Mouse (Mus musculus) gonadal fat pad, adult 2 months (tissue): Measurements from ENCODE around the gene Zdhhc12. TPM values are rescaled to one million over a fixed set of nuclear protein-coding genes. Genes with fewer than 3 reads are reported as not detected.
"Not testable (repeated sequence)": the region's sequence is repeated elsewhere in the genome, so short reads cannot be mapped to it uniquely, and the experiment has no call there.

Source experiments
- DNase-seq: peaks from one replicate; pipeline ENCODE4 v3.0.0-alpha.2; 2012; ENCODE audit warnings: low read depth
- polyA plus RNA-seq: library from polyadenylated mRNA; depleted of rRNA; stranded (reverse); fragments of >200 nt; gene quantifications from 2 replicates; pipeline ENCODE4 v1.2.3, GENCODE M21; 2012; rRNA removed

The Zdhhc12 gene
- 56.4 and 66.5 TPM in 2 replicates for polyA plus RNA-seq

GRCm38 (mm10) chr2:30093471-30094207 lies at the start of gene Zdhhc12:
TSS of gene Zdhhc12 (minus strand) at chr2:30093648.
- DNase-seq, result peak; percentile 46

GRCm38 (mm10) chr2:30140021-30140420 lies 46.6 kb upstream of the Zdhhc12 start:
- DNase-seq, result not testable (repeated sequence)

- DNase-seq, result no peak
Observed at GRCm38 (mm10) chr2:30136458-30136857, 43.0 kb upstream of the Zdhhc12 start.

- no peak for DNase-seq
Observed at GRCm38 (mm10) chr2:30134928-30135620, 41.6 kb upstream of the Zdhhc12 start.

- DNase-seq, result no peak
Observed at GRCm38 (mm10) chr2:30134378-30134711, 40.9 kb upstream of the Zdhhc12 start.

DNA sequence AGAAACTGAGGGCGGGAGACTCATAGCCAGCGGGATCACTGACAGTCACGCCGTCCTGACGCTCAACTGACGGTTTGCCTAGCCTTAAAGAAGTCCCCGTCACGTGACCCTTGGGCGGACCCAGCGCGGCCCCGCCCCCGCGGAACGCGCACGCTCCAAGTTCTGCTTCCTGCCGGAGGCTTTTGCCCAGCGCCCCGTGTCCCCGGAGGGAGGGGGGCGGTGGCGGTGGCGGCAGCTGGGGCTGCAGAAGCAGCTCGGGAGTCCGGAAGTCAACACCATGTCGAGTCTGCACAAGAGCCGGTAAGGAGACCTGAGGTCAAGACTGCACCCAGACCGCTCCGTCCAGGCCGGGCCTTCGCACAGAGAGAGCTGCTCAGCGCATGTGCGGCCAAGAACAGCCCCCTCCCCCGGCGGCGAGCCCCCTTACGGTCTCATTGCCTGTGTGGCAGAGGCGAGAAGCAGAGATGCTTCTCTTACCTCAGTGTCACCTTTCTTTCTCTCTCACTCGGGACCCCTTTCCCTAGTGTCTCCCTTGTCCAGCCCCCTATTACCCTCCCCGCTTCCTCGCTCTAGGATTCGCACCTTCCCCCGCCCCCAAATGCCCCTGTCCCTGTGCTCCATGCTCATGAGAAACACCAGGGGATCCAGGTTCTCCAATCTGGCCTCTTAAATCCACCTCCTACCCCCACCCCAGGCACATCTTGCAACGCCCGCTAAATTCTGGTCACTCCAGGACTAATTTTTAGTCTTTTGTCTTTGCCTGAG lies 40.3 kb upstream of the Zdhhc12 start, which contains the start of gene Tbc1d13:
Tbc1d13 (plus strand) TSS at position 134 of the 765 bp plus-strand sequence.
- peak; percentile 55 for DNase-seq

DNA sequence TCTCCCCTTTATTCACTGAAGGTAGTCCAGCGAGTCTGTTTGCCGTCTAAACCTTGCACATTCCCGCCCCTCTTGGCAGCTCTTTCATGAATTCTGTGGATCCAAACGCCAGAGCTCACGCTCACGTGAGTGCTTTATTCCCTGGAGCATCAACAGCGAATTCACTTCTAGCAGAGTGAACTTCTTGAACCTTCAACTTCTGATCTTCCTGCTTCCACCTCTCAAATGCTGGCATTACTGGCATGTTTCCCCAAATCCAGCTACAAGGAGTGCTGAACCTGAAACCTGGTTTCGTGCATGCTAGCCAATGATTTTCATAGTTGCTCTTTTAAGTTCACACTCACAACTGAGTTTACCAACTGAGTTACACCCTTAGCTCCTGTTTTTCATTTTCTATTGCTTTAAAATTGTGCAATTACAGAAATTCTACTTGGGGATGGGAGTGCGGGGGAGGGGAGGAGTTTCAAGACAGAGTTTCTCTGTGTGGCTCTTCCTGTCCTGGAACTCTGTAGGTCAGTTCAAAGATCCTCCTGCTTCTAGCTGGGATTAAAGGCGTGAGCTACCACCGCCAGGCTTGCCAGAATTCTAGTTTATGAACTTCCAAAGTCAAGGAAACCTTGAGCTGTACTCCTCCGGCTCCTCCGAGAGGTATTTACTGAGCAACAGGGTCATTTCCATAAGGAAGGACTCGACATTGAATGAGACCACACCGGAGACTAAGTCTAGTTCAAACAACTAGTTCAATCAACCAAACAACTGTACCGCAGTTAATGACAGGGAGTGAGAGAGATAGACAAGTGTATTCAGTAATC lies 39.6 kb upstream of the Zdhhc12 start:
- DNase-seq, result peak; percentile 88

DNA sequence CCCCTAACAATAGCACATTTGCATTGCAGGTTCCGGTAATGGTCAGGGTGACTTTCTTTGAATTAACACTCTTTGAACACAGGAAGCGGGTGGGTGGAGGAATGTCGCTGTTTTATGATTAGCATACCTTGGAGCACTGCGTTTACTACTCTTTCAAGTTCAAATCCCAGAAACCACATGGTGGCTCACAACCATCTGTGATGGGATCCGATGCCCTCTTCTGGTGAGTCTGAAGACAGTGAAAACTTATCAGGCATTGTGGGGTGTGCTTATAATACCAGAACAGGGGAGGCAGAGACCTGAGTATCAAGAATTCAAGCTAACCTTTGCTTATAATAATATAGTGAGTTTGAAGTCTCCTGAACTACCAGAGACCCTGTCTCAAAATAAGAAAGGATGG lies 37.8 kb upstream of the Zdhhc12 start:
- DNase-seq, result not testable (repeated sequence)

DNA sequence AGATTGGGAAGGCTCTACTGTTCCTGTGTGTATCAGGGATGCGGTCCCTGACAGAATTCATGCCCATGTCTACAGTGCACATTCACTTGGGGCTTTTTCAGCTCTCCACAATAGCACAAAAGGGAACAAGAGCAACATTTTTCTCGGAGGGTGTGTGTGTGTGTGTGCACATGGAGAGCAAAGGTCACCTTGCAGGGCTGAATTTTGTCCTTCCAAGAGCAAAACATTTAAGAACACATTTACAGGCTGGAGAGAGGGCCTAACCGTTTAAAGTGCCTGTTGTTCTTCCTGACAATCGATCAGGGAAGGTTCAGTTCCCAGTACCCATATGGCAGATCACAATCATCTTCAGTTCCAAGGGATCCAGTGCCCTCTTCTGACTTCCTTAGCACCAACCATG lies 36.7 kb upstream of the Zdhhc12 start:
- DNase-seq, result no peak

GRCm38 (mm10) chr2:30128789-30129188 lies 35.3 kb upstream of the Zdhhc12 start:
- no peak for DNase-seq

DNA sequence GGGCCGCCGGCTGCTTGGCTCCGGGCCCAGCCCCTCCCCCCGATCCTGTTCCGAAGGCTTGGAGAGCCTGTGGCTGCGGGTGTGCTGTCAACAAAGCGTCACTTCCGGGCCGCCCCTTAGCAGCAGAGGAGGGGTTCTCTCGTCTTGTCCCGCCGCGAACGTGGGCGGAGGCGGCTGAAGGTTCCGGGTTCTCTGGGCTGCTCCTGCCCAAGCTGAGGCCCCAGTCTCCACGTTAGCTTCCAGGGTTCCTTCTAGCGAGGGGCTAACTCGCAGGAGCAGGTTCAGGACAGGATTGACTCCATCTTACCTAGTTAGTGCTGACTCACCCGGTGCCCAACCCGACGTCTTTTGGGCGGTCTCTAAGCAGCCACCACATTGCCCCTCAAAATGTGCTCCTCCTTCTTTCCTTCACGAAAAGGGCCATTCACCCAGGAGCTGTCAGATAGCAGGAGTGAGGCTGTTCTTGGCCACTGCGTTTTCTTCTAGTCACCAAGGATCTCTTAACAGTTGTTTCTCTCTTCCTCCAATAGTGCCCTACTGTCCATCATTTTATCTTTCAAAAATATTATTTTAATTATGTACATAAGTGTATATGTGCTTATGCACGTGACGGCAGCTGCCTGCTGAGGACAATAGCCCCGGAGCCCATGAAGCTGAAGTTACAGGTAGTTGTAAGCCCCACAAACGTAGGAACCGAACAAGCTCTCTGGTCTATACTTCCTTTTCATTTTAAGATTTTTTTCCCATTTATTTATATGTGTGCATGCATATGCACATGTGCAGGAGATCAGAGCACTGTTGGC lies 31.2 kb upstream of the Zdhhc12 start, which contains the start of gene Zer1:
Zer1 (minus strand) TSS at position 114 of the 803 bp plus-strand sequence.
- DNase-seq, result peak; percentile 40

DNA sequence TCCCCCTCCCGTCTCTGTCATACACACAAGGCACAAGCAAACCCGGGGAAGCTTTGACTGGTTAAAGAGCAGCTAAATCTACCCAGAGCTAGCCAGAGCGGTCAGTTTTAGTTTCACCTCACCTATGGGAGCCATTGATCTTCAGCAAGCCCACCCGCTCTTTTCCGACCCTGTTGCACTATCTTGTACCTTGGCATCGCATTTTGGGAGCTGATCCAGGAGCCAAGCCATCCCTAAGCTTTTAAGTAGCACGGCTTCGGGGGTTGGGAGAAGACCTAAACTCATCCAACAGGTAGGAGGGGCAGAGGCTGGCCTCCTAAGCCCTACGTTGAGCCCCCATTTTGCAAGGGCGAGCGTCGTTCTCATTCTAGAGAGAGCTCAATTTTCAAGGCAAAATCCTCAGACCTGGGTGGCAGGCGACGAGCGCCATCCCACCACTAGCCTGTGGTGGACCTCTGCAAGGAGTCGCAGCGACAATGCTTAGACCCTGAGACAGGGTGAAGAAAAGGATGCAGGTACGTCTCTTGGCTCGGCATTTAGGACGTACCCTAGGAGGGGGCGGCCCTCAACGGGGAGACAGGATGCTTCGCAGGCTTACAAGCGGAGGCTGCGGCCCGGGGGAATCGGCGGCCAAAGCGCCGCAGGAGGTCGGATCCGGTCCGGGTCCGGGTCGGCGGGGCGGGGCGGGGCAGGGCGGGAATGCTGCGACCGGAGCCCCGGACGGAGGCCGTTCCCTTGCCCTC lies 30.5 kb upstream of the Zdhhc12 start:
- no peak for DNase-seq

DNA sequence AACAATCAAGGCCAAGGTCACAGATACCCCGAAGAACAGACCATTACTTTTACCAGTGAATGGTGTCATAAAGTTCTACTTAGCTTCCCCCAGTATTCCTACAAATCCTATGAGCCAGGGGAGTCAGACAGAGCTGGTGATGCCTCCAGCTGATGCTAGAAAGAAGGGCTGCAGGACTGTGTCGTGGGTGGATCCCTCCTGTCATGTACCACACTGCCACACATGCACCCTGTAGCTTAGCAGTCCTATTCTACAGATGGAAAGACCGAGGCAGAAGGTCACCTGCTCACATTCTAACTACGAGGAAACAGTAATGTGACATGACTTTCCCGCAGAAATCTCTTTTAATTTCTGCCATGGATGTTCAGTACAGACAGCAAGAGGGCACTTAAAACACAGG lies 29.3 kb upstream of the Zdhhc12 start:
- DNase-seq, result no peak

DNA sequence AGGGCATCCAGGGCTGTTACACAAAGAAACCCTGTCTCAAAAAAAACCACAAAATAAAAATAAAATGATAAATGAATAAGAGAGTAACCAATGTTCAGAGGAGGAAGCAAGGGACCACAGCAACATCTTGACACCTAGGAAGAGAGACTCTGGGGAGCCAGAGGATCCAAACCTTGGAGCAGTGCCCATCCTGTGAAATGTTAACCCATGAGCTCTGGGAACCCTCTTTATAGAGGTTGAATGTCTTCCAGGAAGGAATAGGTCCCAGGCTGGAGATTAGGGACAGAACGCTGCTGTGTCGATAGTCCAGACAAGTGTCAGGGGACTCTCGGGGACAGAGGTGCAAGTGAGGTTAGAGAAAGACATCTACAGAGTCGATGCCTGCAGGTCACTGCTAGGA lies 26.8 kb upstream of the Zdhhc12 start:
- DNase-seq, result no peak

GRCm38 (mm10) chr2:30119641-30120051 lies 26.2 kb upstream of the Zdhhc12 start:
- DNase-seq, result no peak

- no peak for DNase-seq
Observed at GRCm38 (mm10) chr2:30112564-30112963, 19.1 kb upstream of the Zdhhc12 start.

GRCm38 (mm10) chr2:30111500-30111899 lies 18.1 kb upstream of the Zdhhc12 start:
- no peak for DNase-seq

DNA sequence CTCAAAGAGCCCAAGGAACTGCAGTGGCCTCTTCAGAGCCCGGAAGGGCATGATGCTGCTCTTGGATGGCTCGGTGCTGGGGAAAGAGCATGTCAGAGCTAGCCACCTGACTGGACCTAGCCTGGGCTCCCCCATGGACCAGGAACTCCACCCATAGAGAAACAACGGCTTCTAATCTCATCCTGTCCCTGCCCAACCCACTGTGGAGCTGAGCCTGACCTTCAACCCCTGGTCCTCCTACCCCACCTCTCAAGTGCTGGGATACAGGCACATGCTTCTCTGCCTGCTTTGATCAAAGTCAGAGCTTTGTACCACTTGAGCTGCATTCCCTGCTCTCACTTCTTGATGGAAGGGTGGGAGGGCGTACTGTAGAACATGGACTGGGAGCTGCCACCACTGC lies 14.8 kb upstream of the Zdhhc12 start:
- no peak for DNase-seq

DNA sequence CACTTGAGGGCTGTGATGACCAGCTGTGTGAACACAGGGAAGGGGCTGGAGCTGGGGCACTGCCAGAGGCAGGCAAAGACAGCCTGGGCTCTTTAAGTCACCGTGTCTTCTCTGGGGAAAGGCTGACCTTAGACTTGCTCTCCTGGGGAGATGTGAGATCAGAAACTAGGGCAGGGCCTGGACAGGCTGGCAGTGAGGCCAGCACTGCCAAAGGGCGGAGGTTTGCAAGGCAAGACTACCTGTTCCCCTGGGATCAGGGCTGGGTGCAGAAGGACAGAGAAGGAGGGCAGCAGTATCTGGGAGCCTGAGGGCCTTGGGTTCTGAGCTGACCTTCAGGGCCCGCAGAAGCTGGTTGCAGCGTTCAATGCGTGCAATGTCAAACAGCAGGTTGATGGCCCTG lies 14.2 kb upstream of the Zdhhc12 start:
- no peak for DNase-seq

GRCm38 (mm10) chr2:30106364-30106763 lies 12.9 kb upstream of the Zdhhc12 start:
- DNase-seq, result no peak
